Mouse (Mus musculus) forebrain, embryonic 10.5 days (tissue): Measurements from ENCODE around the gene Dpy30. TPM values are rescaled to one million over a fixed set of nuclear protein-coding genes. Genes with fewer than 3 reads are reported as not detected.
"Not testable (repeated sequence)": the region's sequence is repeated elsewhere in the genome, so short reads cannot be mapped to it uniquely, and the experiment has no call there.

Experiments
- DNase-seq: peaks from one replicate; pipeline ENCODE4 v3.0.0-alpha.2; 2017; ENCODE audit warnings: low spot score; ENCODE audit errors: extremely low spot score
- H3K27ac ChIP-seq: fragments of 300-500 bp; sonication (generic); 2 replicates; pipeline ENCODE4 v1.5.1; 2016; ENCODE audit warnings: mild to moderate bottlenecking
- H3K27me3 ChIP-seq: fragments of 300-500 bp; sonication (generic); 2 replicates; pipeline ENCODE4 v1.6.1; 2016; ENCODE audit warnings: mild to moderate bottlenecking; ENCODE audit not compliant: poor library complexity, severe bottlenecking
- H3K36me3 ChIP-seq: fragments of 300-500 bp; sonication (generic); replicated peaks from 2 replicates; pipeline ENCODE4 v1.6.1; 2016; ENCODE audit warnings: mild to moderate bottlenecking, moderate library complexity
- H3K4me1 ChIP-seq: fragments of 300-500 bp; sonication (generic); 2 replicates; pipeline ENCODE4 v1.6.1; 2016
- H3K4me3 ChIP-seq: fragments of 300-500 bp; sonication (generic); 2 replicates; pipeline ENCODE4 v1.5.1; 2016; ENCODE audit warnings: mild to moderate bottlenecking, moderate library complexity
- H3K9me3 ChIP-seq: fragments of 300-500 bp; sonication (generic); 2 replicates; pipeline ENCODE4 v1.6.1; 2016; ENCODE audit warnings: mild to moderate bottlenecking, moderate library complexity
- WGBS: fragments of 180-500 bp; shearing (Covaris S2); methylation state at CpG from one replicate; pipeline ENCODE4 v1.1.7; 2016; 5-methylcytosine and 5-hydroxymethylcytosine counted together
- polyA plus RNA-seq: library from polyadenylated mRNA; unstranded; fragments of >200 nt; fragmentation: Nextera tagmentation; extraction: Ambion mirVana; gene quantifications from 2 replicates; pipeline ENCODE4 v1.2.1, GENCODE M21; 2016

The Dpy30 gene
- 303 TPM in 2 replicates for polyA plus RNA-seq

- Histone ChIP-seq H3K27me3 (no peaks in the 10 kb centered on the region), H3K27ac (no peak within 1 kb of the TSS), H3K36me3 (no peaks in the 10 kb centered on the region), H3K9me3 (no peaks in the 10 kb centered on the region), H3K4me1 (no peaks in the 10 kb centered on the region), H3K4me3 (no peak within 1 kb of the TSS)
- no peak for DNase-seq
- WGBS: 84% methylated on average over 2 of the region's 2 CpGs
Measured at GRCm38 (mm10) chr17:74323844-74324243, at the start of gene Dpy30. TSS of gene Dpy30 (minus strand) at chr17:74323944.

- Histone ChIP-seq H3K4me1 (no peaks in the 10 kb centered on the region), H3K9me3 (no peaks in the 10 kb centered on the region), H3K4me3 (no peak overlapping the region), H3K36me3 (peaks cover 88% of the 10 kb centered on the region), H3K27ac (no peak overlapping the region), H3K27me3 (no peaks in the 10 kb centered on the region)
- DNase-seq: no peak
- WGBS: 94% methylated on average over 1 of the region's 1 CpGs
Measured at GRCm38 (mm10) chr17:74363592-74363991, 39.8 kb upstream of the Dpy30 start.

- Histone ChIP-seq H3K4me1 (peaks cover 37% of the 10 kb centered on the region), H3K27me3 (no peaks in the 10 kb centered on the region), H3K4me3 (peak overlapping the region; percentile 96; the same call in 1 of the 2 replicates), H3K9me3 (no peaks in the 10 kb centered on the region; the same call in 1 of the 2 replicates), H3K27ac (no peak overlapping the region), H3K36me3 (peaks cover 30% of the 10 kb centered on the region)
- 85% methylated on average over 5 of the region's 5 CpGs for WGBS
- no peak for DNase-seq
Measured at GRCm38 (mm10) chr17:74341151-74341550, 17.4 kb upstream of the Dpy30 start.

- 0% methylated on average over 68 of the region's 90 CpGs for WGBS
- no peaks in the 10 kb centered on the region; the same call in 1 of the 2 replicates for H3K9me3 ChIP-seq
- H3K36me3 ChIP-seq: peaks cover 19% of the 10 kb centered on the region
- peak within 1 kb of the TSS; percentile 97 for H3K27ac ChIP-seq
- peak within 1 kb of the TSS; percentile 96 for H3K4me3 ChIP-seq
- peak; percentile 69 for DNase-seq
- H3K4me1 ChIP-seq: peaks cover 37% of the 10 kb centered on the region
- H3K27me3 ChIP-seq: no peaks in the 10 kb centered on the region
Measured at GRCm38 (mm10) chr17:74338937-74339804, 15.4 kb upstream of the Dpy30 start, which contains the start of gene Spast. TSS of gene Spast (plus strand) at chr17:74338987.

DNA sequence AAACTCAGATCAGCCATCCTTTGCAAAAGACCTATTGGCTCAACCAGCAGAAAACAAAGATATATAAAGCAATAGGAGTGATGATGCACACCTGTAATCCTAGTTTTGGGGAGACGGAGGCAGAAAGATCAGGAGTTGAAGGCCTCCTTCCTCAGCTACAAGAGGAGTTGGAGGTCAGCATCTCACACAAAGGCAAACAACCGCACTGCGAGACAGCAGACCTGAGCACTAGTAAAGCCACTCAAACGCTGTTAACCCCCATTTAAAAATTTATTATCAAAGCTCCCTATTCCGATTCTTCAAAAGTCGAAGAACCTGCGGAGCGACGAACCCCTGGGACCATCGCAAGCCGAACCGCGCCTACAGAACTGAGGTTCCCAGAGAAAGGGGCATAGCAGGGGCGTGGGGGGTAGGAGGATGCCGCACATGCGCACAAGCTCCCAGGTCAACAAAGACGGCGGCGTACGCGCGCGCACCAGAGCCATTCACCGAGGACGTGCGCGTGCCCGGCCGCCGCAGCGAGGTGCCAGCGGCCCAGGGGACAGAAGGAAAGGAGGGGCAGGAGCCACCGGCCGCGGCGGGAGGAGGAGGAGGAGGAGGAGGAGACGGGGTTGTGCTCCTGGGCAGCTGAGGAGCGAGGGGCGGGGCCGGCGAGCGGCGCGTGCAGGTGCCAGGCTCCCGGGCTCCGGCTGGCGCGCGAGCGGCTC is 14.6 kb upstream of the Dpy30 start:
- Histone ChIP-seq H3K4me3 (peak overlapping the region; percentile 96), H3K27ac (peak overlapping the region; percentile 97), H3K36me3 (peaks cover 13% of the 10 kb centered on the region), H3K27me3 (no peaks in the 10 kb centered on the region), H3K9me3 (no peaks in the 10 kb centered on the region), H3K4me1 (peaks cover 37% of the 10 kb centered on the region)
- under 1% methylated on average over 48 of the region's 50 CpGs for WGBS
- DNase-seq: peak; percentile 96

DNA sequence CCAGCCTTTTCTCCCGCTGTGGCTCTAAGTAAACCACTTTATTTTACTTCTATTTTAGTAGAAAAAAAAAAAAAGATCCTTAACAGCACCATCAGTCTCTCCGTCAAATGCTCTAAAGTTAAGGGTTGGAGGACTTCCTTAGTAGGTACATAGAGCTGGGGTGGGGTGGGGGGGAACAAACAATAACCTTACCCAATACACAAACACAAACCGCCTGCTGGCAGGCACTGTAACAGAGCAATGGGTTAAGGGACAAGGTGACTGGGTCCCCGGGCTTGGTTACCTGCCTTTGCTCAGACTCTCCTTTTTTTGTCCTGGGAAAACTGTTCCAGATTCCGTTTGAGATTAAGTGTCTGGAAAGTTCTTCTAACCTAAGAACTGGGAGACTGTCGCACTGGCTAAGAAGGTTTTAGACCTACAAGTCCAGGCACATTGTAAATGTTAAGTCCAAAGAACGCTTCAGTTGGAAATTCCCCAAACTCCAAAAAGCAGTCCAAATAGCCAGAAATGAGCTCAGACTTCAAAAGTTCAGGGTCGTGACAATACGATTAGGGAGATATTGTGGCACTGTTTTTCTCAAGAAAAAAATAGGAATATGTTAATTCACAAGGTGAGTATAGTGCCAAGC is 7.4 kb upstream of the Dpy30 start:
- Histone ChIP-seq H3K4me3 (no peak overlapping the region), H3K27ac (no peak overlapping the region), H3K36me3 (no peaks in the 10 kb centered on the region), H3K4me1 (no peaks in the 10 kb centered on the region), H3K9me3 (no peaks in the 10 kb centered on the region), H3K27me3 (no peaks in the 10 kb centered on the region)
- DNase-seq: no peak
- 85% methylated on average over 9 of the region's 9 CpGs for WGBS

DNA sequence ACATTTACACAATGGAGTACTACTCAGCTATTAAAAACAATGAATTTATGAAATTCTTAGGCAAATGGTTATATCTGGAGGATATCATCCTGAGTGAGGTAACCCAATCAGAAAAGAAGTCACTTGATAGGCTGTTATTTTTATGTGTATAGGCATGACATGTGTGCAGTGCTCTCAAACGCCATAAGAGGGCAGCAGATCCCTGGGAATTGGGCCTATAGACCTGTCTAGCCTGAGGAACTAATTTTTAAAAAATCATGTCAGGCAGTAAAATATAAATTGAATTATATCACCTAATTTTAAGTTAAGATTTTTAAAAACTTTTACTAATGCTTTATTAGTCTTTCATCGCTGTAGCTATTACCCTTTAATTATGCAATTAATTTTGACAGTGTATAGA is 4.4 kb upstream of the Dpy30 start:
- H3K36me3 ChIP-seq, H3K9me3 ChIP-seq, H3K27me3 ChIP-seq, H3K4me1 ChIP-seq, H3K27ac ChIP-seq, H3K4me3 ChIP-seq: not testable (repeated sequence)
- peak; percentile 24 for DNase-seq
- 45% methylated on average over 2 of the region's 2 CpGs for WGBS

DNA sequence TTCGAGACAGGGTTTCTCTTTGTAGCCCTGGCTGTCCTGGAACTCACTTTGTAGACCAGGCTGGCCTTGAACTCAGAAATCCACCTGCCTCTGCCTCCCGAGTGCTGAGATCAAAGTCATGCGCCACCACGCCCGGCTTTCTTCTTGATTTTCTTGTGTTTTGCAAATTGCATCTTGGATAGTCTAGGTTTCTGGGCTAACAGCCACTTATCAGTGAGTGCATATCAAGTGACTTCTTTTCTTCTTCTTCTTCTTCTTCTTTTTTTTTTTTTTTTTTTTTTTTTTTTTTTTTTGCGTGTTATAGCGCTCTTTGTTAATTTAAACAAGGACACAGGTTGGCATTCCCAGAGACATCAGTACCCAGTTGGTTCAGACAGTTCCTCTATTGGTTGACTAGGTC is 3.5 kb upstream of the Dpy30 start:
- not testable (repeated sequence) for H3K4me1 ChIP-seq, H3K9me3 ChIP-seq, H3K4me3 ChIP-seq, H3K27ac ChIP-seq, H3K36me3 ChIP-seq, H3K27me3 ChIP-seq, DNase-seq
- WGBS: 91% methylated on average over 7 of the region's 7 CpGs

DNA sequence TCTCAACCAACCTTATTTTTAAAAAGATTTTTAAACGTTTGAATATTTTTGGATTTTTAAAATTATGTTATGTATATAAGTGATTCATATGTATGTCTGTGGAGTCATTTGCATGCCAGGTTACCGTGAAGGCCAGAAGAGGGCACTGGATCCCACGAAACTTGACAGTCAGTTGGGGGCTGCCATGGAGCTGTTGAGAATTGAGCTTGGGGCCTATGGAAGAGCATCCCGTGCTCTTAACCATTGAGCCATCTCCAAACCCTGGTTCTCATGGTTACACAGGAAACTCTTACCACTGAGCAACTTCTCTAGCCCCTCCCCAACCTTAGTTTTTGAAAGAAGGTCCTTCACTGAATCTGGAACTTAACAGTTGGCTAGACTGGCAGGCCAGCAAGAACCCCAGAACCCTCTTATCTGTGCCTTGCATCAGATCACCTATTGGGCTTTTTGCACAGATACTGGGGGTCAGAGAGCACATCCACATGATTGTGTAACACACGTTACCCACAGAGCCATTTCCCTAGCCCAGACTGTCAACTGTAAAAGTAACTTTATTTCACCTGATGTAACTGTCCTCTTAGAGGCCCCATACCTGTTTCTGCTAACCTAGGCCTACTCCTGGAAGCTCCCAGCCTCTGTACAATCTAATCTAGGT is 1.2 kb downstream of the Dpy30 start:
- WGBS: 67% methylated on average over 5 of the region's 5 CpGs
- no peaks in the 10 kb centered on the region for H3K9me3 ChIP-seq
- H3K4me1 ChIP-seq: no peaks in the 10 kb centered on the region
- H3K27me3 ChIP-seq: no peaks in the 10 kb centered on the region
- no peak for DNase-seq
- no peaks in the 10 kb centered on the region for H3K36me3 ChIP-seq
- no peak overlapping the region for H3K27ac ChIP-seq
- no peak overlapping the region for H3K4me3 ChIP-seq

GRCm38 (mm10) chr17:74318721-74319120 is 5.0 kb downstream of the Dpy30 start:
- Histone ChIP-seq H3K4me3 (no peak overlapping the region), H3K27me3 (no peaks in the 10 kb centered on the region), H3K27ac (no peak overlapping the region), H3K9me3 (no peaks in the 10 kb centered on the region), H3K4me1 (peaks cover 21% of the 10 kb centered on the region), H3K36me3 (peaks cover 8% of the 10 kb centered on the region)
- WGBS: 87% methylated on average over 6 of the region's 6 CpGs
- DNase-seq: no peak

- DNase-seq: peak; percentile 87
- peaks cover 21% of the 10 kb centered on the region for H3K4me1 ChIP-seq
- no peaks in the 10 kb centered on the region for H3K9me3 ChIP-seq
- under 1% methylated on average over 48 of the region's 48 CpGs for WGBS
- no peaks in the 10 kb centered on the region for H3K27me3 ChIP-seq
- H3K4me3 ChIP-seq: peak overlapping the region; percentile 87
- peak overlapping the region; percentile 96 for H3K27ac ChIP-seq
- peaks cover 30% of the 10 kb centered on the region for H3K36me3 ChIP-seq
Measured at GRCm38 (mm10) chr17:74316309-74316863, 7.4 kb downstream of the Dpy30 start.
